Mouse (Mus musculus) CH12.LX (cell line): ENCODE data around the gene Evi5. TPM values are rescaled to one million over a fixed set of nuclear protein-coding genes. Genes with fewer than 3 reads are reported as not detected.

Source experiments
- DNase-seq: peaks from one replicate; pipeline ENCODE4 v3.0.0-alpha.2; 2013; ENCODE audit errors: extremely low read depth
- H3K27ac ChIP-seq: 2 replicates; pipeline ENCODE4 v1.5.1; 2012; ENCODE audit warnings: low read depth, mild to moderate bottlenecking, control low read depth, moderate library complexity; ENCODE audit not compliant: insufficient read depth
- H3K27me3 ChIP-seq: replicated peaks from 2 replicates; pipeline ENCODE3; 2012; ENCODE audit warnings: inconsistent platforms
- H3K36me3 ChIP-seq, 2 experiments: replicated peaks in 1 of 2; 2 replicates each; pipeline versions ENCODE3 to v1.6.1; 2012; ENCODE audit warnings: inconsistent platforms in 1 of 2, low read length in 1 of 2, mild to moderate bottlenecking in 1 of 2, mixed read lengths in 1 of 2, moderate library complexity in 1 of 2; ENCODE audit not compliant: control insufficient read depth in 1 of 2, insufficient read depth in 1 of 2
- H3K4me1 ChIP-seq, 2 experiments: 2 replicates each; pipeline ENCODE4 v1.6.1; 2012; ENCODE audit warnings: inconsistent platforms in 1 of 2, moderate library complexity in 1 of 2; ENCODE audit not compliant: insufficient read depth in 2 of 2, control insufficient read depth in 1 of 2
- H3K4me2 ChIP-seq: 2 replicates; pipeline ENCODE4 v1.6.1; 2012; ENCODE audit warnings: low read depth, mild to moderate bottlenecking, control low read depth; ENCODE audit not compliant: poor library complexity, insufficient read depth, severe bottlenecking
- H3K4me3 ChIP-seq, 3 experiments: fragments of 150-350 bp in 1 of 3; sonication (generic) in 1 of 3; replicated peaks in 1 of 3; 2 replicates each; pipeline versions ENCODE3 to v1.5.1; 2011 to 2012; ENCODE audit warnings: low read depth in 2 of 3, low read length in 2 of 3, mild to moderate bottlenecking in 2 of 3, moderate library complexity in 2 of 3, control low read depth in 1 of 3, improper control_type of control experiment in 1 of 3, inconsistent platforms in 1 of 3, mixed read lengths in 1 of 3; ENCODE audit not compliant: poor library complexity in 1 of 3
- H3K79me2 ChIP-seq: replicated peaks from 2 replicates; pipeline ENCODE4 v1.6.1; 2012; ENCODE audit warnings: mild to moderate bottlenecking, moderate library complexity; ENCODE audit not compliant: control insufficient read depth, poor library complexity, insufficient read depth, severe bottlenecking; ENCODE audit errors: extremely low read depth
- H3K9ac ChIP-seq: 2 replicates; pipeline ENCODE4 v1.6.1; 2012; ENCODE audit warnings: low read depth, mild to moderate bottlenecking, control low read depth, moderate library complexity; ENCODE audit not compliant: insufficient read depth
- H3K9me3 ChIP-seq: replicated peaks from 2 replicates; pipeline ENCODE3; 2012; ENCODE audit warnings: low read length, inconsistent platforms, mixed read lengths
- E2F4 ChIP-seq: IDR thresholded peaks from 2 replicates; pipeline ENCODE4 v1.6.1; 2011; ENCODE audit warnings: low read depth, low read length, improper control_type of control experiment; ENCODE audit not compliant: insufficient replicate concordance
- ELF1 ChIP-seq: IDR thresholded peaks from 2 replicates; pipeline ENCODE4 v1.6.1; 2014; ENCODE audit warnings: low read depth, mild to moderate bottlenecking, inconsistent platforms, low read length, improper control_type of control experiment
- JUN ChIP-seq: IDR thresholded peaks from 2 replicates; pipeline ENCODE4 v1.6.1; 2011; ENCODE audit warnings: low read depth, mild to moderate bottlenecking, low read length, improper control_type of control experiment, moderate library complexity; ENCODE audit not compliant: insufficient read depth
- JUND ChIP-seq: conservative IDR thresholded peaks from 2 replicates; pipeline ENCODE4 v1.6.1; 2011; ENCODE audit warnings: low read depth, low read length, improper control_type of control experiment
- KAT2A ChIP-seq: IDR thresholded peaks from 2 replicates; pipeline ENCODE4 v1.6.1; 2012; ENCODE audit warnings: low read length, improper control_type of control experiment, inconsistent platforms; ENCODE audit not compliant: insufficient replicate concordance
- MAZ ChIP-seq: IDR thresholded peaks from 2 replicates; pipeline ENCODE4 v1.6.1; 2012; ENCODE audit warnings: low read depth, mild to moderate bottlenecking, inconsistent platforms, low read length, improper control_type of control experiment, moderate library complexity
- MEF2A ChIP-seq: IDR thresholded peaks from 2 replicates; pipeline ENCODE4 v1.6.1; 2014; ENCODE audit warnings: low read depth, mild to moderate bottlenecking, inconsistent platforms, low read length, improper control_type of control experiment, borderline replicate concordance
- MXI1 ChIP-seq: IDR thresholded peaks from 2 replicates; pipeline ENCODE4 v1.6.1; 2011; ENCODE audit warnings: mild to moderate bottlenecking, low read depth, low read length, improper control_type of control experiment
- MYC ChIP-seq: IDR thresholded peaks from 2 replicates; pipeline ENCODE4 v1.6.1; 2011; ENCODE audit warnings: low read depth, mild to moderate bottlenecking, improper control_type of control experiment, low read length
- POLR2A ChIP-seq: IDR thresholded peaks from 2 replicates; pipeline ENCODE4 v1.6.1; 2011; ENCODE audit warnings: low read depth, mild to moderate bottlenecking, improper control_type of control experiment, low read length
- RCOR1 ChIP-seq: conservative IDR thresholded peaks from 2 replicates; pipeline ENCODE4 v1.6.1; 2012; ENCODE audit warnings: low read depth, mild to moderate bottlenecking, inconsistent platforms, low read length, improper control_type of control experiment
- TBP ChIP-seq: conservative IDR thresholded peaks from 2 replicates; pipeline ENCODE4 v1.6.1; 2011; ENCODE audit warnings: low read depth, low read length, improper control_type of control experiment
- UBTF ChIP-seq: IDR thresholded peaks from 2 replicates; pipeline ENCODE4 v1.6.1; 2012; ENCODE audit warnings: low read depth, mild to moderate bottlenecking, inconsistent platforms, low read length, improper control_type of control experiment, moderate library complexity
- ZMIZ1 ChIP-seq: IDR thresholded peaks from 2 replicates; pipeline ENCODE4 v1.6.1; 2012; ENCODE audit warnings: low read depth, mild to moderate bottlenecking, inconsistent platforms, low read length, improper control_type of control experiment
- dilution Hi-C: fragments of 300-500 bp; cut with MboI; formaldehyde crosslinking; loops from 2 replicates; pipeline ENCODE4 v1.14.3; 2020; ENCODE audit warnings: low sequenced_read_pairs; ENCODE audit not compliant: extremely low pct_unique_long_range_greater_than_20kb, extremely low pct_ligation_motif_present
- in situ Hi-C: fragments of 300-500 bp; cut with MboI; formaldehyde crosslinking; loops from 3 replicates; pipeline ENCODE4 v1.14.3; 2019; ENCODE audit warnings: low sequenced_read_pairs, low pct_ligation_motif_present, low pct_unique_long_range_greater_than_20kb, mixed read lengths
- polyA plus RNA-seq: library from polyadenylated mRNA; unstranded; fragments of >175 nt; gene quantifications from 2 replicates; pipeline ENCODE4 v1.2.1, GENCODE M21; 2012; ENCODE audit warnings: low read depth; ENCODE audit not compliant: insufficient read length
- total RNA-seq, 2 experiments: library from RNA; depleted of rRNA; stranded (reverse); fragments of 300-350 nt in 1 of 2; fragments of >200 nt in 1 of 2; gene quantifications; 2 replicates each; pipeline ENCODE4 v1.2.3; 2012 to 2014

The Evi5 gene
- total and polyA plus RNA-seq, 3 experiments: 3.2 to 6.3 (median 3.8) TPM

DNA sequence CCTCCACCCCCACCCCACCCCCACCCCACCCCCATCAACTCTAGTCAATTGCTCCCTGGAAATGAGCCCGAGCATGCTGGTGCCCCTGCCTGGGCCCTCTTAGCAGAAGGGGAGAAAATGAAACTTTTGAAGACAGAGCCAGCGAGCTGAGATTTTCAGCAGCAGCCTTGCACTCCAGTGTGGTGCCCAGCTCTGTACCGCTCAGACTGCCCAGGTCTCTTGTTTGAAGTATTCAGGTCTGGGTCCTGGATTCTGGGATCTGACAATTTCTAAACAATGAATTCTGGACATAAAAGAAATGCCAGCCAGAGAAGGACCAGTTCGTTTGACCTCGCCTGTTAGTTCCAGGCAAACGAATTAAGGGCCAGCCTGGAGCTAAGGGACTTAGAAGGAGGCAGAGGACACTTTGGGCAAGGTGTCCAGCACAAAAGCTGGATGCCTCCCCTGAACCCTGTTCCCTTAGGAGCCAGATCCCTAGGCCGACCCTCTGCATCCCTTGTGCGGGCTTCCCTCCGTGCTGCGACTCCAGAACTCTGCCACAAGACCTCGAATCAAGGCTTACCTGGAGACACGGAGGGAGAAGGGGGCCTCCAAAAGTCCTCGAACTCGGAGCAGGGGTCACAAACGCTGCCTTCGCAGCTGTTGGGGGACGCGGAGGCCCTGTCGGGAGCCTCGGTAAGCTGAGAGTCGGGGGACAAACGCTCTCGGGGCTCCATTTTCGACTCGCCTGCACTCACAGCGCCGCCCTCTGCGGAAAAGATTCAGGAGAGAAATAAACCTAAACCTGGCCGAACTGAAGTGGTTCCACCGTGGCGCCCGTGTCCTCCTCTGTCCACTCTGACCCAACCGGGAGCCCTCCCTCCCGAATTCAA, 152.0 kb downstream of the Evi5 start:
- peaks cover 7 to 33% of the 10 kb centered on the region in 2 experiments for H3K36me3 ChIP-seq
- no peak overlapping the region for H3K4me2 ChIP-seq
- H3K4me3 ChIP-seq: no peak overlapping the region
- TF ChIP-seq UBTF (no peak), JUN (no peak), MAZ (no peak), MYC (no peak), POLR2A (no peak), E2F4 (no peak), TBP (no peak), MXI1 (no peak), MEF2A (no peak), RCOR1 (no peak), ZMIZ1 (no peak), KAT2A (no peak), ELF1 (no peak)
- H3K27ac ChIP-seq: no peak overlapping the region
- no peak overlapping the region for H3K9ac ChIP-seq
- in situ Hi-C loops (no loop called here), dilution Hi-C loops (no loop called here)
- no peaks in the 10 kb centered on the region for H3K79me2 ChIP-seq
- peaks cover 42% of the 10 kb centered on the region for H3K9me3 ChIP-seq
- H3K27me3 ChIP-seq: no peaks in the 10 kb centered on the region
- H3K4me1 ChIP-seq: peaks cover 3 to 33% of the 10 kb centered on the region in 2 experiments
- DNase-seq: no peak

DNA sequence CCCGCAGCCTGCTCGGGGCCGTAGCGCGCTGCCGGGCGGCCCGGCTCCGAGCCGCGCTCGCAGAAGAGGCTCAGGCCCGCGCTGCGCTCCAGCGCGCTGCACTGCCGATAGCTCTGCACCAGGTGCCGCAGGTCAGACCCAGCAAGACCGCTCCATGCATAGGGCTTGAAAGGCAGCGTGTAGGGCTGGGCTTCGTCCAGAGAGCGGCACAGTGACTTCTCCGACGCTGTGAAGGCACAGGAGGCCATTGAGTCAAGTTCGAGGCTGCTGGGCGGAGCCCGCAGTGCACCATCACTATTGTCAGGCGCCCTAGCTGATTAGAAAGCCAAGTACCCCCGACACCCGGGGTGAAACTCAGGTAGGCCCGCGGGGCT, 153.3 kb downstream of the Evi5 start:
- peaks cover 7 to 34% of the 10 kb centered on the region in 2 experiments for H3K4me1 ChIP-seq
- H3K9ac ChIP-seq: no peak overlapping the region
- H3K27me3 ChIP-seq: no peaks in the 10 kb centered on the region
- no peaks in the 10 kb centered on the region for H3K79me2 ChIP-seq
- H3K36me3 ChIP-seq: peaks cover 7 to 33% of the 10 kb centered on the region in 2 experiments
- H3K27ac ChIP-seq: no peak overlapping the region
- dilution Hi-C loops: no loop called here
- in situ Hi-C loops: no loop called here
- DNase-seq: no peak
- no peak for TF ChIP-seq JUND
- no peak overlapping the region for H3K4me2 ChIP-seq
- peaks cover 42% of the 10 kb centered on the region for H3K9me3 ChIP-seq
- H3K4me3 ChIP-seq: peak overlapping the region in 1 of 3 experiments; percentile 4
